In the genomic region with DNA sequence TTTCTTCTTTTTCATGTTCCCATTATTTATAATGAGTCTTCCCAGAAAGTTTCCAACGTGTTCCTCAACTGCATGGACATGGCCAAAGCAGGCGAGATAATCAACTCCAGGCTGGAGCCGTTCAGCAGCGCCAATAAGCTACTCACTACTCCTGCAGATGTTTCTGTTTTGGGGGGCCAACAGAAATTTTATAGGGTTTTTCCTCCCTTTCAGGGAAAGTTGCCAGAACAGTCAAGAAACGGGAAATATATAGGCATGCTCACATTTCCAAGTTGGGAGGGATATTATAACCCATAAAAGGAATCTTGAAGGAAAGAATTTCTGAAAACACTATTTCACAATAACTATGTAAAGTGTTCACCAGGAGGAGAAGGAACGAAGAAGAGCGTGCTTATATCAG, we compare ENCODE assay signal across 20 mouse cellular contexts.
DNase-seq lines count a peak whose midpoint lies in the region; ATAC-seq and TF ChIP-seq lines count a peak whose summit lies in the region.
"Had no signal": no experiment of that assay in that cellular context is flagged by ENCODE, and none has a peak within 500 bp of the region (broad histone marks: within the 10 kb centered on the region; RNA-seq: fewer than 3 reads in every experiment).

No protein-coding gene starts in this region.

- H3K4me2 ChIP-seq in kidney, postnatal 0 days (ENCODE audit: low read length) = no peak overlapping the region
- peak overlapping the region; percentile 26 for H3K4me2 ChIP-seq in embryonic facial prominence, embryonic 13.5 days
- H3K4me2 ChIP-seq in limb, embryonic 11.5 days (ENCODE audit: low read depth, severe bottlenecking) = no peak overlapping the region
- H3K4me2 ChIP-seq: heart, embryonic 13.5 days had no signal

- H3K27me3 ChIP-seq in kidney, postnatal 0 days (ENCODE audit: insufficient read depth, low read length) = no peaks in the 10 kb centered on the region
- no peaks in the 10 kb centered on the region for H3K27me3 ChIP-seq in embryonic facial prominence, embryonic 13.5 days
- no peaks in the 10 kb centered on the region for H3K27me3 ChIP-seq in limb, embryonic 11.5 days (ENCODE audit: control insufficient read depth, insufficient read depth, low read length)
- H3K27me3 ChIP-seq: heart, embryonic 13.5 days; Patski had no signal

- no peak overlapping the region for H3K9ac ChIP-seq in kidney, postnatal 0 days (ENCODE audit: low read depth, low read length)
- no peak overlapping the region for H3K9ac ChIP-seq in embryonic facial prominence, embryonic 13.5 days
- H3K9ac ChIP-seq in limb, embryonic 11.5 days (ENCODE audit: low read length) = no peak overlapping the region
- H3K9ac ChIP-seq: forebrain, postnatal 0 days; heart, embryonic 13.5 days had no signal

- no peaks in the 10 kb centered on the region for H3K9me3 ChIP-seq in kidney, postnatal 0 days (replicated peaks; ENCODE audit: low read length)
- no peaks in the 10 kb centered on the region for H3K9me3 ChIP-seq in embryonic facial prominence, embryonic 13.5 days
- no peaks in the 10 kb centered on the region for H3K9me3 ChIP-seq in limb, embryonic 11.5 days (ENCODE audit: control insufficient read depth, low read length)
- H3K9me3 ChIP-seq: heart, embryonic 13.5 days had no signal

- TF ChIP-seq CTCF in kidney, postnatal 0 days (IDR thresholded peaks at IDR 0.05; ENCODE audit: low read depth) = no peak

- DNase-seq in kidney, postnatal 0 days (ENCODE audit: low spot score) = peak; percentile 70
- no peak for DNase-seq in kidney, adult 18-20 months
- peak; percentile 9 for DNase-seq in NIH3T3 (ENCODE audit: low read depth)
- DNase-seq in limb, embryonic 11.5 days (ENCODE audit: low spot score) = peak; percentile 66
- no peak for DNase-seq in neural tube, embryonic 10.5 days (ENCODE audit: extremely low spot score, low spot score)
- no peak for DNase-seq in cerebellum, postnatal 4 days (ENCODE audit: low spot score in 2 of 2)
- DNase-seq: adrenal gland, postnatal 25 days; B cell, adult 2 months; cerebellum, adult 2 months; forebrain, postnatal 0 days; gastrocnemius, adult 2 months; heart, postnatal 4 days; kidney, postnatal 36 days; layer of hippocampus, postnatal 36 days; midbrain, embryonic 14.5 days; right cerebral cortex, adult 18-20 months; thymus, postnatal 4 days had no signal

- ATAC-seq in kidney, postnatal 0 days (replicated peaks; ENCODE audit: low FRiP score, low read depth) = no peak
- ATAC-seq in embryonic facial prominence, embryonic 13.5 days (ENCODE audit: insufficient number of reproducible peaks, insufficient read depth, low FRiP score, low TSS enrichment, low read depth) = 0 out of 2 replicates have a peak, but pooled peaks have one; percentile 48
- peak; percentile 77; the same call in 1 of the 2 replicates for ATAC-seq in limb, embryonic 11.5 days (ENCODE audit: insufficient number of reproducible peaks, low FRiP score, low TSS enrichment, low read depth)
- ATAC-seq: forebrain, postnatal 0 days; Patski had no signal

- no peak overlapping the region for H3K27ac ChIP-seq in kidney, postnatal 0 days
- no peak overlapping the region for H3K27ac ChIP-seq in embryonic facial prominence, embryonic 13.5 days
- H3K27ac ChIP-seq in limb, embryonic 11.5 days (replicated peaks; ENCODE audit: low read depth, low read length) = no peak overlapping the region
- H3K27ac ChIP-seq: gastrocnemius, adult 2 months; heart, embryonic 13.5 days had no signal

- WGBS in kidney, postnatal 0 days = 39% methylated on average over 7 of the region's 7 CpGs
- 15% methylated on average over 7 of the region's 7 CpGs for WGBS in embryonic facial prominence, embryonic 13.5 days
- WGBS in limb, embryonic 11.5 days = 25% methylated on average over 7 of the region's 7 CpGs

- no peaks in the 10 kb centered on the region for H3K4me1 ChIP-seq in kidney, postnatal 0 days (replicated peaks; ENCODE audit: insufficient read depth, low read length)
- peaks cover 8% of the 10 kb centered on the region; the same call in 1 of the 2 replicates for H3K4me1 ChIP-seq in embryonic facial prominence, embryonic 13.5 days
- H3K4me1 ChIP-seq in limb, embryonic 11.5 days (ENCODE audit: control insufficient read depth, insufficient read depth, low read length) = peaks cover 3% of the 10 kb centered on the region; the same call in 1 of the 2 replicates
- H3K4me1 ChIP-seq: heart, embryonic 13.5 days had no signal

- no peak overlapping the region for H3K4me3 ChIP-seq in kidney, postnatal 0 days (replicated peaks; ENCODE audit: low read depth, low read length)
- H3K4me3 ChIP-seq in embryonic facial prominence, embryonic 13.5 days = no peak overlapping the region
- H3K4me3 ChIP-seq in limb, embryonic 11.5 days (ENCODE audit: low read depth, low read length) = no peak overlapping the region
- H3K4me3 ChIP-seq: gastrocnemius, adult 2 months; heart, embryonic 13.5 days had no signal

- no peaks in the 10 kb centered on the region for H3K36me3 ChIP-seq in kidney, postnatal 0 days (ENCODE audit: insufficient read depth, low read length)
- H3K36me3 ChIP-seq in embryonic facial prominence, embryonic 13.5 days = no peaks in the 10 kb centered on the region
- H3K36me3 ChIP-seq in limb, embryonic 11.5 days (ENCODE audit: control insufficient read depth, insufficient read depth, low read length) = no peaks in the 10 kb centered on the region
- H3K36me3 ChIP-seq: heart, embryonic 13.5 days had no signal

Comparison
In these comparisons a context has a peak if more than half of its experiments do, and no peak if none do; other contexts are left out.
1. DNase-seq: peak in kidney, postnatal 0 days (single experiment), NIH3T3 (single experiment) and limb, embryonic 11.5 days (single experiment); none in kidney, adult 18-20 months (single experiment), neural tube, embryonic 10.5 days (single experiment) and cerebellum, postnatal 4 days (0 of 2).